Mouse (Mus musculus): ENCODE data around the gene Rexo4.

DNA sequence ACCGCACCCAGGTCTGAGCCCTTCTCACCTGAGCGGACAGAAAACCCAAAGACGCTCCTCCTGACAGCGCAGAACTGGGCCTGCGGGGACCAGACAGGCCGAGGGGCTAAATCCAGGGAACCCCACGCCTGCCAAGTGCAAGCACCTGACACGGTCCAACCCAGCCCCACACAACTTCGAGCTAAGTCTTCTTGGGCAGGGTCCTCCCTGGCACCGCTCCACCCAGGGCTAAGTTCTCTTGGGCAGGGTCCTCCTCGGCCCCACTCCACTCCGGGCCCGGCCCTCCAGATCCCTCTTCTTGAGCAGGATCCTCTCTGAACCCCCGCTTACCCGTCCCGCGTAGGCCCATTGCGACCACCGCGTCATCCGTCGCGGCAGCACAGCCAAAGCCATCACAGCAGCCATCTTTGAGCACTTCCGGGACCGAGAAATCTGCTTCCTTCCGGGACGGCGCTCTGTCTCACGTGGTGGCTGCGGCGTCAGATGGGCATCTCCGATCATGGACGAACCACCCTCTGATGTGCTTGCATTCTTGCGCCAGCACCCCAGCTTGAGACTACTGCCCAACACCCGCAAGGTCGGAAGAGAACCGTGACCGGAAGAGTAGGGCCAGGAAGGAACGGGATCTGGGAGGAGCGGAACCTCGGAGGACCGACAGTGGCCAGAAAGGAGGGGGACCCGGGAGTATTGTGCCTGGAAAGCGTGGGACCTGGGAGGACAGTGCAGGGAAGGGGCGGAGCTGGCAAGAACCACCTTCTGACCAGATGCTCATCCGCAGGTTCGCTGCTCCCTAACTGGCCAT is 48.1 kb downstream of the Rexo4 start, which contains the start of the genes Surf2 and Surf1:
- TF ChIP-seq EP300 (IDR thresholded peaks at IDR 0.05; ENCODE audit: low read depth), result no peak
- peak; percentile 1; the same call in 1 of the 2 replicates for TF ChIP-seq CTCF (IDR thresholded peaks at IDR 0.05; ENCODE audit: low read depth)
